Mouse (Mus musculus) monocyte, adult 59 days (primary cell): Measurements from ENCODE around the gene Srm. TPM values are rescaled to one million over a fixed set of nuclear protein-coding genes. Genes with fewer than 3 reads are reported as not detected.

Experiments
- total RNA-seq, 2 experiments: library from RNA; stranded (reverse); gene quantifications; one replicate each; pipeline ENCODE4 v1.2.4; 2023

The Srm gene
- 10 to 100 TPM; 17.8 to 20.9 TPM for total RNA-seq

DNA sequence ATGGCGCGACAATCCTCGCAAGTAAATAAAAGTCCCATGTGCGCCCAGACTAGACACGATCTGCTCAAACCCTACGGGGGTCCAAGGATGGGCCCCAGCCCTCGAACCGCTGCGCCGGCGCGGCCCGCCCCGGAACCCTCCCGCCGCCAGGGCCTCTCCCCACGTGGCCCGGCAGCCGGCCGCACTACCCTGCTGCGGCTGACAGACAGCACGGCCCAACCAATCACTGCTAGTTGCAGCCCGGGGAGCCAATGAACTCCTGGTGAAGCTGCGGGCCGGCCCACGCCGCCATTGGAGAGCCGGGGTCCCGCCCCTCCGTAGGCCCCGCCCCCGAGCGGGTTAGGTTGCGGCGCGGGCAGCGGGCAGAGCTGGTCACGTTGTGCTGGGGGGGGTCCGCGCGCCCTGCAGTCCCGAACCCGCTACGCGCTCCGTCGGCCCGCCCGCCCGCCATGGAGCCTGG, at the start of gene Srm:
TSS of gene Srm (plus strand) at position 333 of the 460 bp plus-strand sequence.

DNA sequence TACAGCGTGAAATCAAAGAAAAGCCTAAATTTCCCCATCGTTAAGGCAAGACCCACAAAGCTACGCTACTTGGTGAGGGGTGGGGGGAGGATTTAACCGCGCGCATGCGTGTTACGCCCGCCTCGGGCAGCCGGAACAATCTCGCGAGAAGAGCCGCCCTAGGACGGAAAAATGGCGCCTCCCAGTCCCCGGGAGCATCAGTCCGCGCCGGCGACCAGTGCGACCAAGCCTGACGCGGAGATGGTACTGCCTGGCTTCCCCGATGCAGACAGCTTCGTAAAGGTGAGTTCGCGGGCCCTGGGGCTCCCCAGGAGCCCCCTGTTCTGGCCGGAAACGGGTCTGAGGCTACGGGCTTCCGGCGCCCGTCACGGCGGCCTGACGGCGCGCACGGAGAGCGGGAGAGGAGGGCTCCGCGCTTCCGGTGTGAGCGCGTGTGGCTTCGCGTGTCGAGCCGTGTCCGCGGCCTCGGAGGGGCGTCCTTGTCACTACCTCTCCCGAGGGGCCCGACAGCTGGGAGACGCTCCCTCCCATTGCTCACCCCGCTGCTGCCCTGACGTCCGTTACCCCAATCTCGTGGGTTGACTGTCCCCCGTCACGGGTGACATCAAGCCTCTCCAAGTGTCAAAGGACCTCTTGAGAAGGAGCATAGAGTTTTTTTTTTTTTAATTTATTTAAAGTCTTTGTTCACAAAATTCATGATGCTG, 32.9 kb upstream of the Srm start, which contains the start of gene Exosc10:
TSS of gene Exosc10 (plus strand) at position 133 of the 704 bp plus-strand sequence.

DNA sequence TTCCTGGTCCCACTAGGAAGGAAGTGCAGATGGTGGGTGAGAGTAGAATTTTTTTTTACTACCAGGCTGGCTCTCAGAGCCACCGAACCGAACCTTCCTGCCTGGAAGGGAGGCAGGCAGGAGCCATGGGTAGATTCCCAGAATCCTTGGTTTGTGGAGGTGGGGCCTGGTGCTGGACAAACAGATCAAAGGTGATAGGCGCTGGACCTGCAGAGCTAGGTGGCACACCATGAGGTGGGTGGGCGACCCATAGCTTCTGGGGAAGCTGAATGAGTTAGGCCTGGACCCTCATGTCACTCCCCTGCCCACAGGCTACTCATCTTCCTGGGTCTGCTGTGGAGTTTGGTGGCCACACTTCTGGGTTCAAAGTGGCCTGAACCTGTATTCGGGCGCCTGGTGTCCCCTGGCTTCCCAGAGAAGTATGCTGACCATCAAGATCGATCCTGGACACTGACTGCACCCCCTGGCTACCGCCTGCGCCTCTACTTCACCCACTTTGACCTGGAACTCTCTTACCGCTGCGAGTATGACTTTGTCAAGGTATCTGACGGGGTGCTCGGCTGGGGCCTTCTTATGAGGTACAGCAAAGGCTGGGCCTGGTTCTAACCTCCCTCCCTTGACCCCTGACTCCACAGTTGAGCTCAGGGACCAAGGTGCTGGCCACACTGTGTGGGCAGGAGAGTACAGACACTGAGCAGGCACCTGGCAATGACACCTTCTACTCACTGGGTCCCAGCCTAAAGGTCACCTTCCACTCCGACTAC, 11.2 kb downstream of the Srm start, which contains the start of gene Masp2:
TSS of gene Masp2 (plus strand) at position 198 of the 764 bp plus-strand sequence.

DNA sequence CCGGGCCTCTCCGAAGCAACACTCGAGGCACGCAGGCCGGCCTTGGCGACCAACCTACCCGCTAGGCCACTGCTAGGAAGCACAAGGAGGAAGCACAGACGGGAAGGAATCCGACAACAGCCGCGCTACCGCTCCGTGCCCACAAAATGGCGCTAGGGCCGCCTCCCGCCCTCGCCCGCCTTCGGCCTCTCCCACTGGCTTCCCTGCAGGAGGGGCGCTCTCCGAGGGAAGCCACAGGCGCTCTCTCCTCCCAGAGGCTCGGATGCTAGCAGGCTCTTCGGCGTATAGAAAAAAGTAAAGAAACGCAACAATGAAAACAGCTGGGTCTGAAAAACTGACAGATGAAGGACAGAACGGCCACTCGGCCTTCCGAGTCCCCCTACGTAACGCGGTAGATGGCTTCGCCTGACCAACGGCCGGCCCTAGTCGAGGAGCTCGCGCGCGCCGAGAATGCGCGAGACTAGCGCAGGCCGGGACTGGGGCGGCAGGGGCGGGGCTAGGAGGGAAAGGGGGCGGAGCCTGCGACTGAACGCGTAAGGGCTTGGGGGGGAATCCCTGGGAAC, 35.4 kb downstream of the Srm start, which contains the start of gene Tardbp:
TSS of gene Tardbp (minus strand) at position 397 of the 563 bp plus-strand sequence.

DNA sequence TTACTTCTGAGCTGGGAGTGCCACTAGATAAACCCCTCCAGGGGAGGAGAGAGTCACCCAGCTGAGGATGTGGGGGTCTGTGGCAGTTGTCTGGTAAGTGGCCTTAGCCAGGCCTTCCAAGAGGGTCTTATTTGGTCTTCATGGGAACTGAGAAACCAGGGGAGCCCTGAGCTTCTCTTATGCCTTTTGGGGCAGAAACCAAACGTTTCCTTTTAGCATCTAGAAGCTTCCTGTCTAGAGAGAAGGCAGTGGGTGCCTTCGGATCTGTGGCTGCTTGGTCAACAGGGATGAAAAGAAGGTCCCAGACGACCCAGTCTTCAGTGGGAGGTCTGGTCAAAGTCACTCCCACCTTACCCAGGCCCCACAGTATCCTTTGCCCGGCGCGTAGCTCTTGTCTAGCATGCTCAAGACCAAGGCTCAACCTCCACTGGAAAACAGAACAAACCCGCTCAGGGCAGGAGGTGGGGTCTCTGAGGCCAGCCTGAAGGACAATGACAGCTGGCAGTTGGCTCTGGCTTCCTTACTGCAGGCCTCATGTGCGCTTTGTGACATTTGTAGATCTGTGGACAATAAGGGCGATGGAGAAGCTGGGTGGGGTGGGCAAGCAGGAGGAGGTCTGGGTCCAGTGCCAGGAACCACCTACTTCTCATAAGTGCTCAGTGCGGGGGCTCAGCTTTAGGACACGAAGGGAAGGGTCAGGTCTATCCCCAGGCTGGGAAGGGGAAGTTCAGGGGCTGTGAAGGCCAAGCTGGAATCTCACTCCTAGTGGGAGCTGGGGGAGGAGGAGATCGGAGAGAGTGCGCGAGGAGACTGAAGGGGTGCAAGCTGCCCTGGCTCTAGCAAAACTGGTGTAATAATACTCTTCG, 52.2 kb downstream of the Srm start, which contains the start of gene Gm572:
TSS of gene Gm572 (plus strand) at position 27 of the 866 bp plus-strand sequence.

Other genes with a start within 250 kb of the Srm start
- gene Ubiad1, start 146.7 kb upstream of the Srm start, total RNA-seq, result 1 to 10 TPM; 5.0 to 5.1 TPM
- 10 to 100 TPM; 38.6 to 40.5 TPM for gene Mtor, start 142.9 kb upstream of the Srm start, total RNA-seq
- gene Angptl7, start 91.0 kb upstream of the Srm start, total RNA-seq, result 1 to 10 TPM in 1 of 2 experiments, under 1 TPM in 1; 0.89 to 1.4 TPM
- gene Exosc10, start 33.1 kb upstream of the Srm start, total RNA-seq, result 10 to 100 TPM; 50.9 to 54.1 TPM
- not detected for gene Masp2, start 11.1 kb downstream of the Srm start, total RNA-seq
- 100 to 1,000 TPM; 176 to 181 TPM for gene Tardbp, start 35.5 kb downstream of the Srm start, total RNA-seq
- gene Gm572, start 51.8 kb downstream of the Srm start, total RNA-seq, result not detected
- gene Casz1, start 212.9 kb downstream of the Srm start, total RNA-seq, result 1 to 10 TPM; 5.1 to 6.0 TPM